Mouse (Mus musculus): ENCODE data around the gene Zfp37. TPM values are rescaled to one million over a fixed set of nuclear protein-coding genes. Genes with fewer than 3 reads are reported as not detected.

Zfp37 gene
- 15.2 and 15.3 TPM in 2 replicates for polyA plus RNA-seq (2012; rRNA removed)

GRCm38 (mm10) chr4:62230769-62231168 is at the start of gene Zfp37:
Gene Zfp37 (minus strand): TSS chr4:62231047.

GRCm38 (mm10) chr4:62262276-62262675 is 31.4 kb upstream of the Zfp37 start, which contains the start of gene Slc31a2:
Gene Slc31a2 (plus strand): TSS chr4:62262562.

GRCm38 (mm10) chr4:62150811-62151210 is 80.0 kb downstream of the Zfp37 start, which contains the start of gene Mup21:
Gene Mup21 (minus strand): TSS chr4:62150863.

Other genes starting within 250 kb of the Zfp37 start
- not detected in 2 replicates for gene Mup20, start 176.9 kb downstream of the Zfp37 start, polyA plus RNA-seq (2012; rRNA removed)
- not detected in 2 replicates for gene Mup3, start 143.7 kb downstream of the Zfp37 start, polyA plus RNA-seq (2012; rRNA removed)
- not detected in 2 replicates for gene Mup21, start 80.2 kb downstream of the Zfp37 start, polyA plus RNA-seq (2012; rRNA removed)
- 16.0 and 16.7 TPM in 2 replicates for gene Slc31a2, start 31.5 kb upstream of the Zfp37 start, polyA plus RNA-seq (2012; rRNA removed)
- gene Fkbp15, start 129.5 kb upstream of the Zfp37 start, polyA plus RNA-seq (2012; rRNA removed), result 20.4 and 21.0 TPM in 2 replicates
- 28.4 and 32.3 TPM in 2 replicates for gene Slc31a1, start 129.7 kb upstream of the Zfp37 start, polyA plus RNA-seq (2012; rRNA removed)
- gene Cdc26, start 177.6 kb upstream of the Zfp37 start, polyA plus RNA-seq (2012; rRNA removed), result 81.5 and 86.7 TPM in 2 replicates
- 21.0 and 21.3 TPM in 2 replicates for gene Prpf4, start 177.8 kb upstream of the Zfp37 start, polyA plus RNA-seq (2012; rRNA removed)
- gene Rnf183, start 204.2 kb upstream of the Zfp37 start, polyA plus RNA-seq (2012; rRNA removed), result 0.71 and 0.98 TPM in 2 replicates
- gene Wdr31, start 239.8 kb upstream of the Zfp37 start, polyA plus RNA-seq (2012; rRNA removed), result 11.2 and 11.9 TPM in 2 replicates
- gene Bspry, start 249.0 kb upstream of the Zfp37 start, polyA plus RNA-seq (2012; rRNA removed), result 0.89 and 0.91 TPM in 2 replicates

Data from central nervous system, embryonic 18 days (tissue).